Mouse (Mus musculus) heart, postnatal 14 days (tissue): ENCODE measurements around the gene 3110082I17Rik. TPM values are rescaled to one million over a fixed set of nuclear protein-coding genes. Genes with fewer than 3 reads are reported as not detected.
A peak's percentile ranks its signal among the peaks of the same experiment; 100 is the strongest.

Source experiments
- DNase-seq, 2 experiments: peaks; one replicate each; pipeline ENCODE4 v3.0.0; 2021 to 2022
- intact Hi-C: fragments of 180-260 bp; cut with DNase I; formaldehyde crosslinking; loops from one replicate; pipeline ENCODE4 v1.15.1; 2025
- total RNA-seq, 2 experiments: library from RNA; stranded (reverse); gene quantifications; 2 replicates each; pipeline ENCODE4 v1.2.3; 2021

3110082I17Rik gene
- total RNA-seq, 2 experiments from 2014 or later, result 4.7 to 5.3 TPM

DNA sequence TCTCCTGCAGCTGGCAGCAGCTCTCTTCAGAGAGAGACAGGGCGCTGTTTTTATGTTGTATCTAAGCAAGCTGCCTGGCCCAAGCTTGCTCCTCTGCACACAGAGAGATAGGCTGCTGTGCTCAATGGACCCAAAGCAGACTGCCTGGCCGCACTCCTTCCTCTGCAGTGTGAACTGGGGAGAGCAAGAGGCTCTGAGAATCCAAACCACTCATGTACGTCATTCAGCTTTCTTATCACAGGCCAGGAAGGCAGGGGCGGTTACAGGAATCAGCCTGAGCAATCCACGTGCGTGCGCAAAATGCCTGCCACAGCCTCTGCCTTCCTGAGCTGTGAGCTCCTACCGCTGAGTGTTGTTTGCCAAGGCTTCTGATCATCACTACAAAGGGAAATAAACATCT is 77.6 kb downstream of the 3110082I17Rik start:
- intact Hi-C loops, result loop anchor here (2.0 kb wide), 1 partner anchor 14 kb away; no protein-coding TSS in a partner anchor
- DNase-seq, result peak; percentile 66 to 70

DNA sequence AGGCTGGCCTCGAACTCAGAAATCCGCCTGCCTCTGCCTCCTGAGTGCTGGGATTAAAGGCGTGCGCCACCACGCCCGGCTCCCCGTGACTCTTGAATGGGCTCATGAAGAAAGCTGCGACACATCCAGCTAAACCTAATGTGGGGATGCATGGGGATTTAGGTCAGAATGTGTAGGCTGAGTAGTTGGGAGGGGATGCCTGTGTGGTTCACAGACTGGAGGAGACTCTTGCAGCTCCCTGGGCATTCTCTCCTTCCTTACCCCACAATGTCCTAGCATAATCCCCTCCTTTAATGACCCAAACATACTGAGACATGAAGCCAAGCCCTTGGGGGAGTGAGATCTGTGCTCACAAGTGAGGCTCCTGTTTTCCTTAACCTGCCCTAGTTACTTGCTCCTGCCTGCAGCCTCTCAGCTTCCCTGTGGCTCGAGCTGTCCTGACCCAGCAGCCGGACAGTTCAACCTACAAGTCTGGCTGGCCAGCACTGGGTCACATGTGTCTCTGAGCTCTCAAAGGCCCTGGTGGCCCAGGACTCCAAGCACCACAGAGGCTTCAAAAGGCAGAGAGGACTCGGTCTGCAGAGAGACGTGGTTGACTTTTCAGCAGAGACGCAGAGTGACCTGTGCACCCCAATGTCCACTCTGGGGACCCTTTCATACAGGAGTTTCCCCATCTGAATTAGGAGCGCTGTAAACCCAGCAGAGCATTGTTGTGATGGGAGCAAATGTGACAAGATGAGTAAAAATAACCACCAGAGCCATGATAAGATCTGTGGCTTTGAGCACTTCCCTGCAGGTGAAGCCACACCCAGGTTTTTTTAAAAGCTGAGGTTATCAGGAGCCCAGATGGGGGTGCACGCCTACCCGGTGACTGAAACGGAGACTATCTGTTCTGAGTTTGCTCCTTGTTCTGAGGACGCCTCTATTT is 78.5 kb downstream of the 3110082I17Rik start:
- DNase-seq, result no peak
- intact Hi-C loops, result loop anchor here (2.0 kb wide), 1 partner anchor 13 kb away; no protein-coding TSS in a partner anchor

DNA sequence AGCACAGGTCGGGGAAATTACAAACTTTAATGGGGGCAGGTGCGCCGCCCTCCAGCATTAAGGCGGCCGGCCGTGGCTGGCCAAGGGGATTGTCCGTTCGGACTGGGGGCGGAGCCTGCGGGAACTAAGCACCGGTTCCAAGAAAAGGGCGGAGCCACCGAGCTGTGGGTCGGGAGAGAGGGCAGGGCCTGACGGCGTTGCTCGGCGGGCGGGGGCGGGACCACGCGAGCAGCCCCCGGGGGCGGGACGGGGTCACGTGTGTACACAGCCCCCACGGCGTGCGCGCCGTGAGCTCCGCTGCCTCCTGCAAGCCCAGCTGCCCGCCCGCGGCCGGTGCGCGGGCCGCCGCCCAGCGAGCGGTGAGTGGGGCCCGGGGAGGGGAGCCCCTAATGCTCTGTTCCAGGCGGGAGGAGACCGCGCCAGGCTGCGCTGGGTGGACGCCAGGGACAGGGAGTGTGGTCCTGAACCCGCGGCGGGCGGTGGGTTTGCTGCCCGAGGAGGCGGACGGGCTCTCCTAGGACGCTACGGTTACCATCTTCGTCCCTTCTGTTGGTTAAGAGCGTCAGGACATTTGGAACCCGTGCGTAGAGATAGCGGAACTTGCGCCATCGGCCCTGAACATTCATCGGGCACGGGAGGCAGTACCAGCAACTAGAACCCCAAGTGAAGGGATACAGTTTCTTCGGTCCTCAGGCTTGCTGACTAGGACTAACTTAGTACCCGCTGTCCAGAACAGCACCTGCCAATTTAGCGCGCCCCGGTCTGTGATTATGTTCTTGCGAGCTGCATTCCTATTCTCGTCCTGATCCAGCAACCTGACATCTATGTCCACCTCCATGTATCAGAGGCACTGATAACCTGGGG is 79.7 kb downstream of the 3110082I17Rik start:
- peak; percentile 97 to 98 for DNase-seq
- intact Hi-C loops, result no loop called here

DNA sequence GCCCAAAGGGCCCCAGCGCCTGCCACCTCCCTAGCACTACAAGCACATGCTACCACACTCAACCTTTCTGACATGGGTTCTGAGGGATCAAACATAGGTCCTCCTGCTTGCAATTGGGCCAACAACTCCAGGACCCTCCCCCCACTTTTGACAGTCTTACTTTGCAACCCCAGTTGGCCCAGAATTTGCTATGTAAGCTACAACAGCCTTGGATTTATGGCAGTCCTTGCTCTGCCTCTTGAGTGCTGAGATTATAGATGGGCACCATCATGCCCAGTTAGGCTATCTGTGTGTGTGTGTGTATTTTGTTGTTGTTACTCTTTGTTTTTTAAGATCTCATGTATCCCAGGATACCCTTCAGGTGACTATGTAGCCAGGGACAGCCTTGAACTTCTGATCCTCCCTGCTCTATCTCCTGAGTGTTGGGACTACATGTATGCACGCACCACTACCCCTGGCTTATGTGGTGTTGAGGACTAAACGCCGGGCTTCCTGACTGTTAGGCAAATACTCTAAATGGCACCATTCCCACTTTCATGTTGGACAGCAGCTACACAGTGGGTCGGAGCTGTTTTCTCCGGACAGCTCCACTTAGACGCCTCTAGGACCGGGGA is 80.4 kb downstream of the 3110082I17Rik start:
- no peak for DNase-seq
- intact Hi-C loops, result no loop called here

DNA sequence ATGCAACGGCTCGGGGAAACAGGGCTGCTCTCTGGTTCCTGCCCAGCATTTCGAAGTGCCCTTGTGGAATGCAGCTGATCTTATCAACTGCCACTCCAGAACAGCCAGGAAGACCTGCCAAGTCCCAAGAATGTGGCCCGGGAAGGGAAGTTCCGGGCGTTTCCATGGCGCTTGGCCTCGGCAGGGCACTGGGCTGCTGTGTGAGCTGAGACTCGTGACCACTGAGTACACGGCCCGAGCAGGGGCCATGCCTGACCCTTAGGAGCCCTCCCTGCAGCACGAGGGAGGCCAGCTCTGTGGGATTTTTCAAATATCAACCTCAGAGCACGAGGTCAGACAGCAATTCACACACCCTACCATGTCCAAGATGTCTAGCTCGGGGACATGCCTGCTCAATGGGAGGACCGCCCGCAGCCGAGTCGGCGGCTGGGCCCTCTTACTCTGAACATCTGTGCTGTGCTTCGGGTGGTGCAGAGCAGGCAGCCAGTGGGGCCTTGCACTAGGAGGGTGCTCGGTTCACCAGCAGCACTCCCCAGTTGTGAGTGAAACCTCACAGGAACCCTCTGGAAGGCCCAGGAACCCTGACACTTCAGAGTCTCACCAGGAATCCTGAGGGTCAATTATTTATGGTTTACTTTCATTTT is 81.2 kb downstream of the 3110082I17Rik start:
- peak; percentile 74 to 84 for DNase-seq
- intact Hi-C loops, result no loop called here

DNA sequence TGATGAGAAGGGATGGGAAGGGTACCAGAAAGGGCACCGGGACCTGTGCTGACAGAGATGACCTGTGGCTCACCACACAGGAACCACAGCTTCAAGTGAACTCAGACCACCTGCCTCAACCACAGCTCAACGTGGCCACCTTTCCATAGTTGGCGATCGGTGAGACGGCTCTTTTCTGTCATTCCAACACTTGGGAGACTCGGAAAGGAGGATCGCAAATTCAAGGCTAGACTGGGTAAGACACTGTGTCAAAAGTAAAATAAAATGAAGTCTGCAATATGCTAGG is 82.1 kb downstream of the 3110082I17Rik start:
- DNase-seq, result no peak
- intact Hi-C loops, result no loop called here

DNA sequence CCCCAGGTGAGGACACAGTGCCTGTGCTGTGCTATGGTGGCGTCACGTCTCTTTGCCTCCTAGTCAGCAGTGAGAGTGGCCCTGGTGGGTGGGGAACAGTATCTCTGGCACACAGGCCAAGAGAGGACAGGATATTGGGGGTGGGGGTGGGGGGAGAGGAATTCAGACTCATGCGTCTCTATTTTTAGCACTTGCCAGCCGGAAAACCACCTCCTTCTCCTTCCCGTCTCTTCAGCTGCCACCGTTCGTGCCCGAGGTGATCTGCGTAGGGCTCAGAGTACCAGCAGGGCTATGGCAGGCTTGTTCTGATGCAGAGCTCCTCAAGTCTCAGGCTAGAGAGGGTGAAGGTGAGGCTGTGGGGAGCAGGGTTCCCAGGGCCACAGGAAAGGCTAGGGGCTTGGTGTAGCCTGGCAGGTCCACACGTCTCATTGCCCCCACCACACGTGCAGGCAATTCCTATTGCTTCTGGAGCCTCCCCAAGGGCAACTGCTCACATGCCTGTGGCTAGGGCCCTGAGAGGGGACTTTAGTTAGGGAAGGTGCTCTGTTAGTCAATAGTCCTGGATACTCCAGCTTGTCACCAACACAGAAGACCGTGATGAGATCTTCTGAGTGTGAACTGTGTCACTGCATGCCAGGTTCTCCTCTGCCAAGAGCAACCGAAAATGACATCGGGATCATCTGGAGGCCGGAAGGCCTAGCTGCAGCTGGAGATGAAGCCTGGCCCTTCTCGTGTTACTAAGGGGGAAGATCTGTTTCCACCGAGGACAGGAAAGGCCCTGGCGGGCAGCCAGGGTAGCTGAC is 82.7 kb downstream of the 3110082I17Rik start, which contains the start of gene Gpr146:
TSS of gene Gpr146 (plus strand) at position 230 of the 803 bp plus-strand sequence.
- peak; percentile 76 to 78 for DNase-seq
- intact Hi-C loops, result no loop called here

DNA sequence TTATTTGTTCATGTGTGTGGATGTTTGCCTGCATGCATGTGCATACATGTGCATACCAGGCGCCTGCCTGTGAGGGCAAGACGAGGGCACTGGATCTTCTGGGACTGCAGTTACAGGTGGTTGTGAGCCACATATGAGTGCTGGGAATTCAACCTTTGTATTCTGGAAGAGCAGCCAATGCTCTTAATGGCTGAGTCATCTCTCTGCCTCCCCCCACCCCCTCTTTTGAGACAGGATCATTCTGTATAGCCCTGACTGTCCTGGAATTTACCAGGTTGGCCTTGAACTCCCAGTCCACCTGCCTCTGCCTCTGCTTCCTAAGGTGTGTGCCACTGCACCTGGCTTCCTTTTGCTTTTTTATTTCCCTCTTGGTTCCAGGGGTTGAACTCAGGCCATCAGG is 85.5 kb downstream of the 3110082I17Rik start:
- intact Hi-C loops, result no loop called here
- DNase-seq, result no peak

DNA sequence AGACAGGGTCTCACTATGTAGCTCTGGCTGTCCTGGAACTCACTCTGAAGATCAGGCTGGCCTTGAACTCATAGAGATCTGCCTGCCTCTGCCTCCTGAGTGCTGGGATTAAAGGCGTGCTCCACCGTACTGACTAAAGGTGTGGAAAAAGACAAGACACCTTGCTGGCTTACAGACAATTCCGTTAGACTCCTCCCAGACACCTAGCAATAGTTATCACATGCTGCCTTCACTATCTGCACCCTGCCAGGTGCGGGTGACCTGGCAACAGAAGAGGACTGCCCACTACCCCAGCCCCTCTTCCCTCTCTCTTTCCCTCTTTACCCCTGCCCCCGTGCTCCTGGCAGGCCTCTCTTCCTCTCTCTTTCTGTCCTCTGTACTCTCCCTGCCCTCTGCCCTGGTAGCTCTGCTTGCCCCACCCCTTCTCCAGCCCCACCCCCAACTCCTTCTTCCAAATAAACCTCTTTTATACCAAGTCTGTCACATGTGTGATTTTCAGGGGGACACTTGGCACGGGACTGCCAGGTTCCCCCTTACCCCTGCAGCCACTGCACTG is 86.4 kb downstream of the 3110082I17Rik start:
- intact Hi-C loops, result no loop called here

DNA sequence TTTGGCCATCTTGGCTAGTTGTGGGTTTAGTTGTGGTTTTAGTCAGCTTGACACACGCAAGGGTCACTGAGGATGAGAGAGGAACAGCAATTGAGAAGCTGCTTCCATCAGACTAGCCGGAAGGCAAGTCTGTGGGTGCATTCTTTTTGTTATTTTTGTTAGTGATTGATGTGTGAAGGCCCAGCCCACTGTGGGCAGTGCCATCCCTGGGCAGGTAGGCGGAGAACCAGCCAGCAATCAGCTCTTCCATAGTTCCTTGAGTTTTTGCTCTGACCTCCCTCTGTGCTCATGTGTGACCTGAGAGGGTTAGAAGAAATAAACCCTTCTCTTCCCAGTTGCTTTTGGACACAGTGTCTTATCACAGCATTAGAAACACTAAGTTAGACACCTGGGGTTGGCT is 87.2 kb downstream of the 3110082I17Rik start:
- intact Hi-C loops, result no loop called here

More for the DNA sequence above, 86.4 kb downstream of the 3110082I17Rik start:
- no peak for DNase-seq

DNA sequence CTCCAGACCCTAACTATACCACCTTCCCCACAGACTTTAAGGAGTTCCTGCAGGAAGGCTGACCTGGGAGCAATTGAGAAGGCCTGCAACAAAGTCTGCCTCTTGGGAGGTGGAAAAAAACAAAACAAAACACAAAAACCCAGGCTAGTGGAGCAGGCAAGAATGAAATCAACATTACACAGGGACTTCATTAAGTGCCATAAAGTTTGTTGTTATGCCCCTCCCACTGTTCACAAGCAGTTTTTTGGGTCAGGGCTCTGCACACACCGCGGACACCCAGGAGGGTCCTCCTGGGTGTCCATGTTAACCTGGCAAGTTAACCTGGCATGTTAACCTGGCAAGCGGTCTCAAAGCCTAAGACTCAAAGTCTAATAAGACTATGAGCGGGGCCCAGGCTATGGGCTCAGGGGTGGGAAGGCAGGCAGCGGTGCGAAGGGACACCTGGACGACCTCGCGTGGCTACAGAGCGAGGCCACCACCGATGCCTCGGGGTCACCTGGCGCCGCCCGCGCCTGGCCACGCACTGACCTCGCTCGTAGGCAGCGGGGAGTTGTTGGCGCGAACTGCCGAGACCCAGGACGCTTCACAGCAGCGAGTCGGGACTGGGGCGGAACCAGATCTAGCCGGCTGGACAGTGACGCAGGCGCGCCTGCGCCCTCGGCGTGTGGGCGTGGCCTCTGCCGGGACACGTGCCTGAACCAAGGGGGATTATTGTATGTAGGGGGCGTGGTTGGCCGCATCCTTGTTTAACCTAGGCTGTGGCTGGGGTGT is 88.5 kb downstream of the 3110082I17Rik start:
- DNase-seq, result peak; percentile 92 to 94
- intact Hi-C loops, result no loop called here

More for the DNA sequence above, 87.2 kb downstream of the 3110082I17Rik start:
- no peak for DNase-seq

DNA sequence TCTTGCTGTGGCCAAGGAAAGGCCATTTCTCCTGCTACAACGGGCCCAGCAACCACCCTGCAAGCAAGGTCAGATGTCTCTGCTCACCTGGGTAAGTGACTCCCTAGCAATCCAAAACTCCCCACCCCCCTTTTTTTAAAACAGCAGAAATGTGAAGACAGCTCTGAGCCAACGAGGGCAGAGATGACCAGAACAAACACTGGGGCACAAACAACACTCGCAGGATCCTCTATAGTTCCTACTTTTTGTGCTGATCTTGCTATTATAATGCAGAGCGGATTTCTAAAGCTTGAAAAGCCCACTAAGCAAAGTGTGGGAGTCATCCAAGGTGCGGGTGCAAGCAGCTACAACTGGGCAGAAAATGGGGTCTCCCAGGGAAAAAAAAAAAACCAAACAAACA is 89.2 kb downstream of the 3110082I17Rik start:
- intact Hi-C loops, result no loop called here
- DNase-seq, result no peak

DNA sequence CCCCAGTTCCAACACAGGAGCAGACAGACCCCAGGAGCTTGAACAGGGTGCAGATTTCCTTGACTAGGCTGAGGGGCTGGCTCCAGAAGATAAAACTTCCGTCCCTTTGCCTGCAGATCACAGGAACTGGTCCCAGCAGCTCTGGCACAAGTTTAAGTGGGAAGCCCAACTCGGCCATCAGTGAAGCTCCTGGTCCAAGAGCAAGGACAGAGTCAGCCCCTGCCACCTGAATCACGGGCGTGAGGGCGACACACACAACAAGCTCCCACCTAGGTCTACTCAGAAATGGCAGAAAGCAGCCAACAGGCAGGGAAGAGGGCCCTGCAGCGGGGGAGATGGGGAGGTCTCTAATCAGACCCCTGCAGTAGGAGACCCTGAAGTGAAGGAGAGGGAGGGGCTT is 90.0 kb downstream of the 3110082I17Rik start:
- DNase-seq, result no peak
- intact Hi-C loops, result no loop called here

DNA sequence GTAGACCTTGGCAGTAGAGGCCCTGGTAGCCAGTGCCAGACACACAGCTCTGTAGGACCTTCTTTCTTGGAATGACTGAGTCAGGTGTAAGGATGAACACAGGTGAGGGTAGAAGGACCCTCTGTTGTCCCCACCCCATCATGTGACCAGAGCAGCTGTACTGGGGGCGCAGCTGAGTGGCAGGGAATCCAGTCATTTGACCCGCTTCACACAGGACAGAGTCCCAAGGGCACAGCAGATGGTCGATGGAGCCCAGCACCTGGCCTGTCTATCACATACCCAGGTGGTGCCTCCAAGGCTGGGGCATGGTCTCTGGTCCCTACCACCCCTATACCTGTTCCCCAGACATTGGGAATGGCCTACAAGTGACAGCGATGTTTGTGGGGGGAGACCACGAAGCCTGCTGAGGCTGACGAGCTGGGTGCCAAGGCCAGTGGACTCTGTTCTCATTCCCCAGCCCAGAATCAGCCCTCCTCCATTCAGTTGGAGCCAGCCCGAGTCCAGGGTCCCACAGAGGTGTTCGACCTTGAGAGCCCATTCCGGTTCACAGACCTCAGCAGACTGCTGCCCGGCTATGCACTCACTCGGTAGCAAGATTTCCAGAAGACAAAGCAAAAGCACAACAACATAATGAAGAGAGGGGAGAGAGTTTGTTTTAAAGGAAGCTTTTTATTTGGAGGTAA is 91.5 kb downstream of the 3110082I17Rik start:
- no peak for DNase-seq
- intact Hi-C loops, result loop anchor here (2.0 kb wide), 1 partner anchor 14 kb away; no protein-coding TSS in a partner anchor

DNA sequence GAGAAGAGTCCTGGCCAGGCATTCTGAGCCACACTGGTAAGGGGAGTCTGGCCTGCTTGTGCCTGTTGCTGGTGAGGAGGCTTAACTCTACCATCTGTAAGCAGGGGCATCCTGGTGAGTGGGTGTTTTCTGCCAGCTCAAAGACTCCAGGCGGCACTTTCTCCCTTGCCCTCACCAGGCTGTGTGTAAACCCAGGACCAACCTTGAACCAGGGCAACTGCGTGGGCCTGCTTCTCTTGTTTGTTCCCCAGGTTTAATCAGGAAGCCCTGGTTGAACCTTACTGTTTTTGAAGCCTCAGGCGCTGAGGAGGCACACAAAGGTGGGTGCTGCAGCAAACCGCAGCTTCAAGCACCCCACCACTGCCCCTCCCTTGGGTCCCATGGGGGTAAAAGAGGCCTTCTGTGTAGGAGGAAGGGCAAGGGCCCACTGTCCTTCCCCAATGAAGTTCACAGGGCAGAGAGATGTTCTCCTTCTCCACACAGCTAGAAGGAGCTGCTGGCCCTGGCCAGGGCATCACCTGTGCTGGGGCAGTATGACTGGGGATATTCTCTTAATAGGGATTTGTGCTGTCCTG is 92.4 kb downstream of the 3110082I17Rik start:
- no peak for DNase-seq
- intact Hi-C loops, result loop anchor here (2.0 kb wide), 1 partner anchor 15 kb away; no protein-coding TSS in a partner anchor

DNA sequence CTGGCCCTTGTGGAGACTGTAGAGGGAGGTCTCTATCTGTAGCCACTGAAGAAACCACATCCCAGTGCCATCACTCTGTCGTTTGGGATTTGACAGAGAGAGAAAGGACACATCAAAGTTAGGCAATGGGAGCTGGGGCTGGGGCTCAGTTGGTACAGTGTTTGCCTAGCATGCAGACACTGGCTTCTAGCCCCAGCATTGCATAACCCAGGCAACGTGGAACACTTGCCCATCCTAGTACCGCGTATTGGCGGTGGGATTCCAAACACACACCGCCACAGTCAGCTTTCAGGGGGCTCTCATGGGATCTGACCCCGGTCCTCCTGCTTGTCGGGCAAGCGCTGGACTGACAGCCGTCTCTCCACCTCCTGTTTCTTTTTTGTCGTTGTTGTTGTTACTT is 93.8 kb downstream of the 3110082I17Rik start:
- intact Hi-C loops, result no loop called here
- no peak for DNase-seq

DNA sequence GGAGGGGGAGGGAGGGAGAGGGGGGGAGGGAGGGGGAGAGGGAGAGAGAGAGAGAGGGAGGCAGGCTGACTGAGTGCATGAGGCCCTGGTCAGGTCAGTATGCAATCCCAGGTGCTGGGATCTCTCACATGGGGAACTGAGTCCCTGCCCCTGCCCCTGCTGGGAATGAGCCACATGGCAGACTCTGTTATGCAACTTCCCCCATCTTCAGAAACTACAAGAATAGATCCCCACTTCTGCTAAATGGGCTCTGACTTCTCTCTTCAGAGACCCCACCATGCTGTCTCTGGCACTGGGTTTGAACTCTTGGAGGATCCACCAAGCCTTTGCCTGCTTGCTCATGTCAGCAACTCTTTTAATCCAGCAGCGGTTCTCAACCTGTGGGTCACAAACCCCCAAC is 94.5 kb downstream of the 3110082I17Rik start:
- intact Hi-C loops, result loop anchor here (2.0 kb wide), 1 partner anchor 101 kb away; no protein-coding TSS in a partner anchor
- DNase-seq, result no peak
